Mouse (Mus musculus) myocyte (in vitro differentiated cells): Measurements from ENCODE around the gene Cntn4. TPM values are rescaled to one million over a fixed set of nuclear protein-coding genes. Genes with fewer than 3 reads are reported as not detected.

Experiments
- H3K27me3 ChIP-seq: one replicate; pipeline ENCODE4 v1.6.1; 2011; ENCODE audit not compliant: control insufficient read depth, insufficient read depth, insufficient read length
- H3K36me3 ChIP-seq: one replicate; pipeline ENCODE4 v1.6.1; 2011; ENCODE audit not compliant: control insufficient read depth, insufficient read depth
- H3K4me2 ChIP-seq: one replicate; pipeline ENCODE4 v1.6.1; 2011; ENCODE audit warnings: low read depth, control low read depth
- H3K4me3 ChIP-seq: one replicate; pipeline ENCODE4 v1.5.1; 2011; ENCODE audit warnings: mild to moderate bottlenecking, control low read depth, moderate library complexity
- H3K79me2 ChIP-seq: one replicate; pipeline ENCODE4 v1.6.1; 2011; ENCODE audit not compliant: control insufficient read depth, insufficient read depth
- H3ac ChIP-seq: one replicate; pipeline ENCODE4 v1.6.1; 2011; ENCODE audit not compliant: control insufficient read depth, insufficient read length
- CEBPB ChIP-seq: IDR thresholded peaks from 2 replicates; pipeline ENCODE4 v1.6.1; 2011; ENCODE audit warnings: mild to moderate bottlenecking, moderate library complexity; ENCODE audit not compliant: poor library complexity, insufficient read depth, severe bottlenecking
- E2F4 ChIP-seq: IDR thresholded peaks from one replicate; pipeline ENCODE4 v1.6.1; 2011; ENCODE audit warnings: mild to moderate bottlenecking, control low read depth, moderate library complexity; ENCODE audit not compliant: insufficient read depth
- MAX ChIP-seq: IDR thresholded peaks from one replicate; pipeline ENCODE4 v1.6.1; 2011; ENCODE audit warnings: low read depth, mild to moderate bottlenecking, control low read depth
- MYOD1 ChIP-seq, 3 experiments: IDR thresholded peaks; one replicate each; pipeline ENCODE4 v1.6.1; 2011; ENCODE audit warnings: control low read depth in 2 of 3, low read depth in 2 of 3, mild to moderate bottlenecking in 2 of 3, moderate library complexity in 1 of 3; ENCODE audit not compliant: insufficient read length in 2 of 3, control insufficient read depth in 1 of 3
- MYOG ChIP-seq, 3 experiments: IDR thresholded peaks; one replicate each; pipeline ENCODE4 v1.6.1; 2011; ENCODE audit warnings: control low read depth in 2 of 3, low read depth in 2 of 3, mild to moderate bottlenecking in 2 of 3; ENCODE audit not compliant: insufficient read length in 2 of 3, control insufficient read depth in 1 of 3, insufficient read depth in 1 of 3
- POLR2A ChIP-seq: IDR thresholded peaks from one replicate; pipeline ENCODE4 v1.6.1; 2011; ENCODE audit warnings: low read depth, mild to moderate bottlenecking, control low read depth, moderate library complexity; ENCODE audit not compliant: insufficient read length
- POLR2AphosphoS2 ChIP-seq: IDR thresholded peaks from one replicate; pipeline ENCODE4 v1.6.1; 2011; ENCODE audit warnings: low read depth, control low read depth; ENCODE audit not compliant: insufficient read length
- REST ChIP-seq: IDR thresholded peaks from one replicate; pipeline ENCODE4 v1.6.1; 2011; ENCODE audit warnings: mild to moderate bottlenecking, control low read depth, moderate library complexity; ENCODE audit not compliant: insufficient read depth, insufficient read length
- SRF ChIP-seq: IDR thresholded peaks from one replicate; pipeline ENCODE4 v1.6.1; 2011; ENCODE audit warnings: low read depth; ENCODE audit not compliant: control insufficient read depth, insufficient read length
- TCF12 ChIP-seq: IDR thresholded peaks from one replicate; pipeline ENCODE4 v1.6.1; 2011; ENCODE audit warnings: mild to moderate bottlenecking, control low read depth; ENCODE audit not compliant: poor library complexity, insufficient read depth, severe bottlenecking
- TCF3 ChIP-seq: IDR thresholded peaks from one replicate; pipeline ENCODE4 v1.6.1; 2011; ENCODE audit warnings: low read depth, control low read depth; ENCODE audit not compliant: insufficient read length
- USF1 ChIP-seq: IDR thresholded peaks from one replicate; pipeline ENCODE4 v1.6.1; 2011; ENCODE audit warnings: low read depth, mild to moderate bottlenecking, control low read depth, moderate library complexity
- polyA plus RNA-seq: library from polyadenylated mRNA; unstranded; fragments of >200 nt; fragmentation: generic; extraction: Trizol; gene quantifications from one replicate; pipeline ENCODE4 v1.2.1, GENCODE M21; 2012; ENCODE audit warnings: missing spikeins

The Cntn4 gene
- polyA plus RNA-seq, 1 experiment, result not detected

DNA sequence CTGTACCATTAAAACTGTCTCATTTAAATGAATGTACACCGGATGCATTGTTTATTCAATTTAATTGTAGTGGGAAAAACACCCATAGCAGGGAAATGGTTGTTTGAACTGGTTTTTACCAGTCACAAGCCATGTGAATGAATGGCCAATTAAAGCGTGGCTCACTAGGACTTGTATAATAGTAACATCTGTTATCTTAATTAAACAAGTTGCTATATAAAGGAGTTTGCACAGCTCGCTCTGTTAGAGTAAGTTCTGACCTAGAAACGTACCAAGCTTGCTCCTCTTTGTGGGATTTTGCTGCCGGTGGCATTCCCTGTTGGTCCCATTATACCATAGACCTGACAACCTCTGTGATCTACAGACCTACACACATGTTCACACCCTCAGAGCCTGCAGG is 902.7 kb downstream of the Cntn4 start:
- Histone ChIP-seq H3K4me2 (no peak overlapping the region), H3K4me3 (no peak overlapping the region), H3K36me3 (no peaks in the 10 kb centered on the region), H3K27me3 (no peaks in the 10 kb centered on the region), H3ac (no peak overlapping the region), H3K79me2 (no peaks in the 10 kb centered on the region)
- no peak for TF ChIP-seq REST
- no peak for TF ChIP-seq SRF

DNA sequence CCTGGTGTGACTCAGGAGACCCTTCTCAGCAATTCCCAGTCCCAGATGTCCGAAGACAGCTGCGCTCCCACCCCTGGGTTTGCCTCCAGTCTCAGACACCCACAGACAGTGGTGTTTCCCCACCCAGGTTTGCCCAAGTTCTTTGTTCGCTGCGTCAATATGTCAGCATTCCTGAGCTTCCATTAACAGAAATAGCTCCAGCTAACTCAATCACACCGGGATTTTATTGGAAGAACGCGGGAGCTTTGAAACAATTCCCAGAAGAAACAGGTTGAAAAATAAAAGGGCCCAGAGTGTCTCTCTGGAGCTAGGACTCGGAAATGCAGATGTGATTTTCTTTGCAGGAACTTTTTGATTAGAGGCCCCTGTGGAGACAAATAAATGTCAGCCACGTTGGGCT is 916.3 kb downstream of the Cntn4 start:
- Histone ChIP-seq H3ac (no peak overlapping the region), H3K79me2 (no peaks in the 10 kb centered on the region), H3K36me3 (no peaks in the 10 kb centered on the region), H3K4me3 (no peak overlapping the region), H3K27me3 (no peaks in the 10 kb centered on the region), H3K4me2 (no peak overlapping the region)
- no peak for TF ChIP-seq REST

GRCm38 (mm10) chr6:106617081-106617480 is 939.6 kb downstream of the Cntn4 start:
- TF ChIP-seq TCF3 (no peak), USF1 (no peak), SRF (no peak), MAX (no peak), E2F4 (no peak), POLR2A (no peak), REST (no peak), MYOG (IDR thresholded peaks at IDR 0.05; ENCODE audit: control insufficient read depth in 1 of 3, insufficient read depth in 1 of 3, insufficient read length in 2 of 3, low read depth in 2 of 3) (no peak), MYOD1 (IDR thresholded peaks at IDR 0.05; ENCODE audit: control insufficient read depth in 1 of 3, insufficient read length in 2 of 3, low read depth in 2 of 3) (no peak), POLR2AphosphoS2 (no peak), CEBPB (no peak), TCF12 (no peak)
- Histone ChIP-seq H3K79me2 (no peaks in the 10 kb centered on the region), H3K36me3 (no peaks in the 10 kb centered on the region), H3K27me3 (no peaks in the 10 kb centered on the region), H3K4me2 (no peak overlapping the region), H3K4me3 (no peak overlapping the region), H3ac (no peak overlapping the region)

- Histone ChIP-seq H3K27me3 (no peaks in the 10 kb centered on the region), H3K4me2 (no peak overlapping the region), H3ac (no peak overlapping the region), H3K36me3 (no peaks in the 10 kb centered on the region), H3K4me3 (no peak overlapping the region), H3K79me2 (no peaks in the 10 kb centered on the region)
- TF ChIP-seq POLR2A, result no peak
- TF ChIP-seq TCF12, result no peak
- TF ChIP-seq POLR2AphosphoS2, result no peak
- TF ChIP-seq REST, result no peak
- TF ChIP-seq CEBPB, result no peak
- TF ChIP-seq MYOG (IDR thresholded peaks at IDR 0.05; ENCODE audit: control insufficient read depth in 1 of 3, insufficient read depth in 1 of 3, insufficient read length in 2 of 3, low read depth in 2 of 3), result no peak
- TF ChIP-seq USF1, result no peak
- TF ChIP-seq MAX, result no peak
- no peak for TF ChIP-seq E2F4
- TF ChIP-seq MYOD1 (IDR thresholded peaks at IDR 0.05; ENCODE audit: control insufficient read depth in 1 of 3, insufficient read length in 2 of 3, low read depth in 2 of 3), result no peak
- no peak for TF ChIP-seq SRF
- TF ChIP-seq TCF3, result no peak
These were observed 943.8 kb downstream of the Cntn4 start for GRCm38 (mm10) chr6:106621188-106621749.

DNA sequence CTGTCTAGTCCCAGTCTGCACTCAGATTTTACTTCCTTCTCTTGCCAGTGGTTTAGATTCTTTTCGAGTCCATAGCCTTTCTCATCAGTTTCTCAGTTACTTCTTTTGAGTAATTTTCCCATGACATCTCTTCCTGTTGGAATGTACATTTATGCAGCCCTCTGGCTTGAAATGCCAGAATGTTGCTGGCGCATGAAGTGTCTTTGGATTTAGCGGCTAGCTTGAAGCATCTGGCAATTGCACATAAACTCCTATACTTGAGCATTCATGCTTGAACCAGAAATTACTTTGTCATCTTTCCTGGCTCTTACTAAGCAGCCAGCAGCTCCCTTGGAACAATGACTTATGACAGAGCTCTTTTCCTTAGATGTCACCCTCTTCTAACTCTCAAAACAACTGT is 965.6 kb downstream of the Cntn4 start:
- H3K4me2 ChIP-seq, result no peak overlapping the region
- no peaks in the 10 kb centered on the region for H3K27me3 ChIP-seq
- TF ChIP-seq REST (no peak), MYOD1 (IDR thresholded peaks at IDR 0.05; ENCODE audit: control insufficient read depth in 1 of 3, insufficient read length in 2 of 3, low read depth in 2 of 3) (no peak), CEBPB (no peak), TCF3 (no peak)
- H3ac ChIP-seq, result no peak overlapping the region
- no peaks in the 10 kb centered on the region for H3K36me3 ChIP-seq
- no peak overlapping the region for H3K4me3 ChIP-seq
- no peaks in the 10 kb centered on the region for H3K79me2 ChIP-seq
